31 mouse cellular contexts compared by ENCODE assay signal in genomic region chr8:111846746-111847145, GRCm38 (mm10).
"Had no signal": no experiment of that assay in that cellular context is flagged by ENCODE, and none has a peak within 500 bp of the region (broad histone marks: within the 10 kb centered on the region; RNA-seq: fewer than 3 reads in every experiment).

No protein-coding gene starts in this region.

- H3K4me3 ChIP-seq: heart, embryonic 10.5 days; heart, embryonic 12.5 days; heart, embryonic 13.5 days; heart, embryonic 15.5 days; hindbrain, embryonic 10.5 days; hindbrain, embryonic 12.5 days; hindbrain, embryonic 13.5 days; hindbrain, embryonic 15.5 days; intestine, embryonic 15.5 days; kidney, embryonic 15.5 days; layer of hippocampus, adult 2 months; left cerebral cortex, adult 2 months had no signal

- H3K4me1 ChIP-seq: hindbrain, embryonic 10.5 days; intestine, embryonic 15.5 days had no signal

- H3K9ac ChIP-seq: heart, embryonic 12.5 days; heart, embryonic 13.5 days; heart, embryonic 15.5 days; hindbrain, embryonic 12.5 days; hindbrain, embryonic 13.5 days; hindbrain, embryonic 14.5 days; hindbrain, embryonic 15.5 days; intestine, embryonic 15.5 days; kidney, embryonic 15.5 days had no signal

- H3K27ac ChIP-seq: heart, embryonic 10.5 days; heart, embryonic 13.5 days; heart, embryonic 15.5 days; hindbrain, embryonic 10.5 days; hindbrain, embryonic 12.5 days; hindbrain, embryonic 13.5 days; hindbrain, embryonic 14.5 days; hindbrain, embryonic 15.5 days; hindbrain, postnatal 0 days; intestine, embryonic 15.5 days; kidney, embryonic 15.5 days; kidney, postnatal 0 days; layer of hippocampus, adult 2 months; left cerebral cortex, adult 2 months had no signal

- H3K9me3 ChIP-seq: heart, embryonic 10.5 days; heart, embryonic 12.5 days; heart, embryonic 13.5 days; heart, embryonic 15.5 days; hindbrain, embryonic 10.5 days; hindbrain, embryonic 12.5 days; hindbrain, embryonic 13.5 days; hindbrain, embryonic 15.5 days; intestine, embryonic 15.5 days; kidney, embryonic 15.5 days had no signal

- H3K27me3 ChIP-seq: heart, embryonic 12.5 days; heart, embryonic 13.5 days; heart, embryonic 15.5 days; hindbrain, embryonic 12.5 days; hindbrain, embryonic 13.5 days; hindbrain, embryonic 15.5 days; intestine, embryonic 15.5 days; kidney, embryonic 15.5 days had no signal

- DNase-seq: heart, postnatal 10 days; heart, postnatal 14 days; heart, postnatal 36 days; heart, postnatal 4 days; kidney, adult 11 months; kidney, adult 18-20 months; kidney, adult 2 months; kidney, adult 8-10 months; kidney, adult 9 months; kidney, postnatal 10 days; kidney, postnatal 14 days; kidney, postnatal 25 days; kidney, postnatal 36 days; kidney, postnatal 4 days; layer of hippocampus, adult 9-11 months; layer of hippocampus, postnatal 36 days had no signal
